Mouse (Mus musculus) limb, embryonic 11.5 days (tissue): ENCODE measurements at regions not wholly inside any gene's neighbourhood (a gene's known extent, or its start where the extent isn't known, plus 50 kb on each side); places are given as distances from the start of the nearest gene placed in this dataset.
"Not testable (repeated sequence)": the region's sequence is repeated elsewhere in the genome, so short reads cannot be mapped to it uniquely, and the experiment has no call there.

Experiments used
- ATAC-seq: fragments of 200-750 bp; cut with Nextera tagmentation; 2 replicates; pipeline ENCODE4 v1.8.0; 2017; ENCODE audit warnings: low read depth; ENCODE audit not compliant: insufficient number of reproducible peaks, low FRiP score, low TSS enrichment
- DNase-seq: peaks from one replicate; pipeline ENCODE4 v3.0.0-alpha.2; 2015; ENCODE audit warnings: low spot score
- H3K27ac ChIP-seq: fragments of 300-500 bp; sonication (generic); replicated peaks from 2 replicates; pipeline ENCODE4 v1.5.1; 2014; ENCODE audit warnings: low read depth, mild to moderate bottlenecking, low read length
- H3K27me3 ChIP-seq: fragments of 300-500 bp; sonication (generic); 2 replicates; pipeline ENCODE4 v1.6.1; 2014; ENCODE audit warnings: mild to moderate bottlenecking, low read length, mixed read lengths; ENCODE audit not compliant: control insufficient read depth, insufficient read depth
- H3K36me3 ChIP-seq: fragments of 300-500 bp; sonication (generic); 2 replicates; pipeline ENCODE4 v1.6.1; 2014; ENCODE audit warnings: mild to moderate bottlenecking, low read length, moderate library complexity, mixed read lengths; ENCODE audit not compliant: control insufficient read depth, insufficient read depth
- H3K4me1 ChIP-seq: fragments of 300-500 bp; sonication (generic); 2 replicates; pipeline ENCODE4 v1.6.1; 2014; ENCODE audit warnings: low read length, mixed read lengths; ENCODE audit not compliant: control insufficient read depth, insufficient read depth
- H3K4me2 ChIP-seq: fragments of 300-500 bp; sonication (generic); 2 replicates; pipeline ENCODE4 v1.6.1; 2014; ENCODE audit warnings: low read depth, mild to moderate bottlenecking, moderate library complexity; ENCODE audit not compliant: severe bottlenecking
- H3K4me3 ChIP-seq: fragments of 300-500 bp; sonication (generic); 2 replicates; pipeline ENCODE4 v1.5.1; 2014; ENCODE audit warnings: low read depth, low read length
- H3K9ac ChIP-seq: fragments of 300-500 bp; sonication (generic); 2 replicates; pipeline ENCODE4 v1.6.1; 2014; ENCODE audit warnings: mild to moderate bottlenecking, low read length
- H3K9me3 ChIP-seq: fragments of 300-500 bp; sonication (generic); 2 replicates; pipeline ENCODE4 v1.6.1; 2016; ENCODE audit warnings: low read length; ENCODE audit not compliant: control insufficient read depth
- WGBS: fragments of 180-500 bp; shearing (Covaris S2); extraction: QIAGEN DNeasy Blood & Tissue Kit; methylation state at CpG from one replicate; pipeline ENCODE4 v1.1.7; 2014; 5-methylcytosine and 5-hydroxymethylcytosine counted together

DNA sequence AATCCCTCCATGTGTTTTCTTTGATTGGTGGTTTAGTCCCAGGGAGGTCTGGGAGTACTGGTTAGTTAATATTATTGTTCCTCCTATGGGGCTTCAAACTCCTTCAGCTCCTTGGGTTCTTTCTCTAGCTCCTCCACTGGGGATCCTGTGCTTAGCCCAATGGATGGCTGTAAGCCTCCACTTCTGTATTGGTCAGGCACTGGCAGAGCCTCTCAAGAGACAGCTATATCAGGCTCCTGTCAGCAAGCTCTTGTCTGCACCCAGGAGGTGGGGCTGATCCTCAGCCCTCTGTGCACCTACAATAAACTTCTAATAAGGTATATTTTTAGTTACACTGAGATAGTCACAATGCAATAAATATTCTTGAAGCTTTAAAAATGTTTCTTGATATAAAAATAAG, 171.2 kb downstream of the Pcdh18 start:
- ATAC-seq, H3K27me3 ChIP-seq, H3K4me2 ChIP-seq, DNase-seq, H3K4me1 ChIP-seq, H3K9me3 ChIP-seq, H3K4me3 ChIP-seq, H3K9ac ChIP-seq, H3K36me3 ChIP-seq: not testable (repeated sequence)
- H3K27ac ChIP-seq, result peak overlapping the region; percentile 73

DNA sequence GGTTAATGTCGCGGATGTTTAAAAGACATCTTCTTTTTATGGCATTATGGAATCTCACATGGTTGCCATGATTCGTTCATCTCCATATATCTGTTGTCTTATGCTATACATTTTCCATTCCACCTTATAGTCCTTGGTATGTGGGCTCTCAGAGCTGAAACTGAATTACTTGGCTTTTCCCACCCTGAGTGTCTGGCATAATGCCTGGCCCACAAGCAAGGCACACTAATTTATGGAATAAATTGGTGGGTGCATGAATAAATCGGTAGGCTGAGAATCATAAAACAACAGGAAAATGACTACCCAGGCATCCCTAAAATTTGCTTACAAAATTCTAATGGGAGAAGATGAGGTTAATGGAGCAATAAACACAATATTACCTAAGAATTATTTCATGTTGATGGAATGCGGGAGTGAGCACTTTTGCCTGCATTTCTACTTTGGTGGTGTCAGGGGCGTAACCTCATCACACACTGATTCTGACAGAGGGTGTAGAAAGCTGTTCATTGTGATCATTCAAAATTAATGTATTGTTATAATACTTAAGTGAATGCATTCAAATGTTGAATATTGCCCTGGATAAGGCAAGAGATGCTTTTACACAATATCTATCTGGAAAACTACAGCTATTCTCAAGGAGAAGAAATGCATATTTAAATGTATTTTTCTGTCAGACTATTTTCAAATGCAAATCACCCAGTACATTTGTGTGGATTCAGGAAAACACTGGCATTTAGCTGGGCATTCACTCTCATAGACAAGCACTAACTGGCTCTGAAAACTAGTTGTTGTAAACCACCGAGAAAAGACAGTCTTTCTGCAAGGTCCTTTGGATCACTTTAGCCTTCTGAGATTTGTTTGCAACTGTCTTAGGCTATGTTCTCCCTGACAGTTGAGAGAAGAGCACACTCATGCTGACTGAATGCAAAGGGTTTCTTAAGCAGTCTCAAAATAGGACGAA, 190.1 kb downstream of the Pcdh18 start:
- no peaks in the 10 kb centered on the region for H3K4me1 ChIP-seq
- H3K27me3 ChIP-seq, result no peaks in the 10 kb centered on the region
- DNase-seq (no peak), ATAC-seq (no peak)
- H3K27ac ChIP-seq, result no peak overlapping the region
- no peak overlapping the region for H3K4me2 ChIP-seq
- WGBS, result 93% methylated on average over 8 of the region's 8 CpGs
- no peak overlapping the region for H3K4me3 ChIP-seq
- no peaks in the 10 kb centered on the region for H3K36me3 ChIP-seq
- H3K9me3 ChIP-seq, result no peaks in the 10 kb centered on the region
- no peak overlapping the region for H3K9ac ChIP-seq

DNA sequence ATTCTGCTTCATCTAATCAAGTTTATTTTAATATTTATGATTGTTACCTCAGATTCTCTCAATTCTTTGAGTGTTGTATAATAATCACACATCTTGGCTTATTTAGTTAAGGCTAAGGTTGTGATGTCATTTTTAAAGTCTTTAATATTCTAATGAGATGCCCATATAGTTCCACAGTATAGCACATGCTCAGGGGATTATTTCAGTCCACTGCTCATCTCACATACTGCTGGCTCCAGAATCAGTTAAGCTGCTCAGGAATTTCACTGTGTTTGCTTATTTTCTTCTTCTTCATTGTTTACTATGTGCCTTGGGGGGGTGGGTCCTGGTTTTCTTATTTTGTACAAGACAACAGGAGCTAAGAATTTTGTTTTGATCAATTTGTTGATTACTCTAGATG, 229.5 kb downstream of the Pcdh18 start:
- DNase-seq, result no peak
- H3K4me1 ChIP-seq, result no peaks in the 10 kb centered on the region
- no peak overlapping the region for H3K4me3 ChIP-seq
- H3K27ac ChIP-seq, result no peak overlapping the region
- no peaks in the 10 kb centered on the region for H3K27me3 ChIP-seq
- H3K9ac ChIP-seq, result no peak overlapping the region
- no peak overlapping the region for H3K4me2 ChIP-seq
- H3K9me3 ChIP-seq, result no peaks in the 10 kb centered on the region
- no peak for ATAC-seq
- no peaks in the 10 kb centered on the region for H3K36me3 ChIP-seq

GRCm38 (mm10) chr3:49520088-49520487, 237.0 kb downstream of the Pcdh18 start:
- WGBS, result 86% methylated on average over 2 of the region's 2 CpGs
- no peak overlapping the region for H3K4me2 ChIP-seq
- H3K4me1 ChIP-seq, result no peaks in the 10 kb centered on the region
- no peaks in the 10 kb centered on the region for H3K27me3 ChIP-seq
- ATAC-seq, result no peak
- no peak overlapping the region for H3K27ac ChIP-seq
- H3K4me3 ChIP-seq, result no peak overlapping the region
- no peak overlapping the region for H3K9ac ChIP-seq
- H3K9me3 ChIP-seq, result no peaks in the 10 kb centered on the region
- H3K36me3 ChIP-seq, result no peaks in the 10 kb centered on the region
- DNase-seq, result no peak

DNA sequence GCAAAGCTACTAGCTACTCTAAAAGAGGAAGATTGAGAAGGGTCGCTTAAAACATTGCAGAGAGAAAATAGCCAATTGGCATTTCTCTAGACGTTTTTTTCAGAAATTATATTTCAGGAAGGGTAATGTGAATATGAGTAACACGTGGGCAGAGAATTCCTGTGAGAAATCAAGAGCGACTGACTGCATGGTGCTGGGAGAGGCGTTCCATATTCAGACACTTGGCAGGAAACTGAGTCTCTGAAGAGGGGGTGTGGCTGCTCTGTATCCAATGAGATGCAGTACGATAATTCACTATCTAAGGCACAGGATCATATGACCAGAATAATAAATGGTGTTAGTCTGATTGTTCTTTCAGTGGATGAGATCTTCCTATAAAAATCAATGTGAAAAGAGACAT, 252.5 kb downstream of the Pcdh18 start:
- 71% methylated on average over 6 of the region's 6 CpGs for WGBS
- no peaks in the 10 kb centered on the region for H3K9me3 ChIP-seq
- no peak for ATAC-seq
- no peak overlapping the region for H3K9ac ChIP-seq
- no peak for DNase-seq
- H3K4me2 ChIP-seq, result no peak overlapping the region
- no peaks in the 10 kb centered on the region for H3K36me3 ChIP-seq
- no peaks in the 10 kb centered on the region for H3K27me3 ChIP-seq
- no peaks in the 10 kb centered on the region for H3K4me1 ChIP-seq
- no peak overlapping the region for H3K4me3 ChIP-seq
- H3K27ac ChIP-seq, result no peak overlapping the region

DNA sequence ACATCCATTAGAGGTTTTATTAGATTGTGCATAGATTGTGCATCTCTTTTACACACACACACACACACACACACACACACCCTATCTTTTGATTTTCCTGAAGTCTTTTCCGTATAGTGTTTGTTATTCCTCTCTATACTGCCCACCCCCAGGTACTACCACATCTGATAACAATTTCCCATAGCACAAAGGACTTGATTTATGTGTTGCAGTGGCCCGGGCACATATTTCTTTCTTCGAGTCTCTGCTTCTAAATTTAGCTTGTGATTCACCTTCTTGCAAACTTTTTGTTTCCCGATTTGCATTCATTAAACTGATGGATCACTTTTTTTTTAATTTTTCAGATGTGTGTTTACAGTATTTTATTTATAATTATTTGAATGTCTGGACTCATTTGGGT, 254.8 kb downstream of the Pcdh18 start:
- no peak overlapping the region for H3K4me3 ChIP-seq
- no peak for DNase-seq

GRCm38 (mm10) chr3:49485105-49485504, 272.0 kb downstream of the Pcdh18 start:
- Histone ChIP-seq H3K27me3 (no peaks in the 10 kb centered on the region), H3K4me2 (no peak overlapping the region), H3K4me3 (no peak overlapping the region), H3K27ac (no peak overlapping the region), H3K9me3 (no peaks in the 10 kb centered on the region), H3K36me3 (no peaks in the 10 kb centered on the region), H3K4me1 (no peaks in the 10 kb centered on the region), H3K9ac (no peak overlapping the region)
- 41% methylated on average over 8 of the region's 8 CpGs for WGBS
- no peak for ATAC-seq
- DNase-seq, result no peak

More for the DNA sequence above, 254.8 kb downstream of the Pcdh18 start:
- H3K9me3 ChIP-seq, result no peaks in the 10 kb centered on the region
- no peak overlapping the region for H3K4me2 ChIP-seq
- no peak overlapping the region for H3K27ac ChIP-seq
- ATAC-seq, result no peak
- H3K9ac ChIP-seq, result no peak overlapping the region
- no peaks in the 10 kb centered on the region for H3K27me3 ChIP-seq
- no peaks in the 10 kb centered on the region for H3K4me1 ChIP-seq
- 29% methylated on average over 4 of the region's 4 CpGs for WGBS
- no peaks in the 10 kb centered on the region for H3K36me3 ChIP-seq
